Mouse (Mus musculus) intestine, embryonic 14.5 days (tissue): Measurements from ENCODE around the gene Gab2. TPM values are rescaled to one million over a fixed set of nuclear protein-coding genes. Genes with fewer than 3 reads are reported as not detected.

ENCODE experiments used
- ATAC-seq: fragments of 200-750 bp; cut with Nextera tagmentation; replicated peaks from 2 replicates; pipeline ENCODE4 v1.8.0; 2017; ENCODE audit warnings: low read depth, moderate number of reproducible peaks, moderate TSS enrichment, moderate library complexity; ENCODE audit not compliant: low FRiP score, low TSS enrichment
- DNase-seq: peaks from one replicate; pipeline ENCODE4 v3.0.0-alpha.2; 2018; ENCODE audit warnings: low spot score
- H3K27ac ChIP-seq: fragments of 300-500 bp; sonication (generic); 2 replicates; pipeline ENCODE4 v1.5.1; 2014; ENCODE audit warnings: low read depth, mild to moderate bottlenecking, control low read depth
- H3K27me3 ChIP-seq: fragments of 300-500 bp; sonication (generic); replicated peaks from 2 replicates; pipeline ENCODE4 v1.6.1; 2014; ENCODE audit warnings: low read length, control low read depth; ENCODE audit not compliant: control insufficient read depth, insufficient read depth
- H3K36me3 ChIP-seq: fragments of 300-500 bp; sonication (generic); 2 replicates; pipeline ENCODE4 v1.6.1; 2014; ENCODE audit warnings: low read length, control low read depth; ENCODE audit not compliant: control insufficient read depth, insufficient read depth
- H3K4me1 ChIP-seq: fragments of 300-500 bp; sonication (generic); replicated peaks from 2 replicates; pipeline ENCODE4 v1.6.1; 2014; ENCODE audit warnings: low read length, control low read depth, mixed read lengths; ENCODE audit not compliant: control insufficient read depth, insufficient read depth
- H3K4me2 ChIP-seq: fragments of 300-500 bp; sonication (generic); 2 replicates; pipeline ENCODE4 v1.6.1; 2014; ENCODE audit warnings: low read length
- H3K4me3 ChIP-seq: fragments of 300-500 bp; sonication (generic); 2 replicates; pipeline ENCODE4 v1.5.1; 2014; ENCODE audit warnings: low read depth, low read length, control low read depth, mixed read lengths
- H3K9ac ChIP-seq: fragments of 300-500 bp; sonication (generic); 2 replicates; pipeline ENCODE4 v1.6.1; 2014; ENCODE audit warnings: mild to moderate bottlenecking, low read length
- H3K9me3 ChIP-seq: fragments of 300-500 bp; sonication (generic); 2 replicates; pipeline ENCODE4 v1.6.1; 2016; ENCODE audit warnings: low read length, control low read depth; ENCODE audit not compliant: control insufficient read depth
- WGBS: fragments of 180-500 bp; shearing (Covaris S2); extraction: QIAGEN DNeasy Blood & Tissue Kit; methylation state at CpG from one replicate; pipeline ENCODE4 v1.1.7; 2014; 5-methylcytosine and 5-hydroxymethylcytosine counted together
- polyA plus RNA-seq: library from polyadenylated mRNA; unstranded; fragments of >200 nt; fragmentation: Nextera tagmentation; extraction: Ambion mirVana; gene quantifications from 2 replicates; pipeline ENCODE4 v1.2.1, GENCODE M21; 2014

The Gab2 gene
- polyA plus RNA-seq, 1 experiment from 2014 or later = 7.9 TPM

DNA sequence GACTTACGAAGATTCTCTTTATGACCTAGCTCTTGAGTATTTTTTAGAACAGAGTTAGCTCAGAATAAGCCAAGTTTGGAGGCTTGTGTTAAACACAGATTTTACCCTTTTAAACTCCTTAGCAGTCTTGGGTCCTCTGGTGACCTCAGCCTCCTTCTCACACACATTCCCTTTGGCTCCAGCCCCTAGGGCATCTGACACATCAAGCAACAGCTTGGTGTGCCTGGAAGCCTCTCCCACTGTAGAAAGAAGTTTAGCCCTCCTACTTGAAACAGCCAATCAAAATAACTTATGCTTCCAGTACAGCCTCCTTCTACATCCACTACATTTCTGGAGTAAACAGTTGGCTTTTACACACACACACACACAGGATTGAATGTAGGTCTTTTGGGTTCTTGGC, 2.8 kb downstream of the Gab2 start:
- WGBS = 94% methylated on average over 1 of the region's 1 CpGs
- Histone ChIP-seq H3K36me3 (no peaks in the 10 kb centered on the region), H3K4me1 (peaks cover 16% of the 10 kb centered on the region), H3K9ac (no peak overlapping the region), H3K27ac (no peak overlapping the region), H3K4me2 (no peak overlapping the region), H3K4me3 (no peak overlapping the region), H3K27me3 (no peaks in the 10 kb centered on the region), H3K9me3 (no peaks in the 10 kb centered on the region)
- no peak for DNase-seq
- ATAC-seq = no peak

DNA sequence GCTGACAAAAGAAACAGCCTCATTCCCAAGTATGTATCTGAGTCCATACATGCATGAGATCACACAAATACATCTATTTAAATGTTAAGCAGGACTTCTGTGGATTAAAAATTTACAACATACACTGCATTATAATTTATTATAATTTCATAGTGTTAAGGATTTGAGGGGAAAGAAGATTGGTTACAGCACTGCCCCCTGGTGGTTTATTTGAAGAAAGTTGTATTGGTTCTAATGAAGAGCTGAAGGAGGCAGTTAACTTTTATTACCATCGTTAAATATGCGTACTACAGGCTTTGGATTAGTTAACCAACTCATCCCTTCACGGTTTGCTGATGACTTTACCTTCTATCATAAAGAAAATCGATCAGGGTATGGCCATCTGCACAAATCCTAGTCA, 3.9 kb downstream of the Gab2 start:
- DNase-seq = no peak
- H3K9ac ChIP-seq = no peak overlapping the region
- H3K27ac ChIP-seq = no peak overlapping the region
- no peaks in the 10 kb centered on the region for H3K9me3 ChIP-seq
- no peaks in the 10 kb centered on the region for H3K27me3 ChIP-seq
- 11% methylated on average over 4 of the region's 4 CpGs for WGBS
- H3K4me1 ChIP-seq = peaks cover 14% of the 10 kb centered on the region
- no peak for ATAC-seq
- no peak overlapping the region for H3K4me3 ChIP-seq
- no peak overlapping the region for H3K4me2 ChIP-seq
- no peaks in the 10 kb centered on the region for H3K36me3 ChIP-seq

DNA sequence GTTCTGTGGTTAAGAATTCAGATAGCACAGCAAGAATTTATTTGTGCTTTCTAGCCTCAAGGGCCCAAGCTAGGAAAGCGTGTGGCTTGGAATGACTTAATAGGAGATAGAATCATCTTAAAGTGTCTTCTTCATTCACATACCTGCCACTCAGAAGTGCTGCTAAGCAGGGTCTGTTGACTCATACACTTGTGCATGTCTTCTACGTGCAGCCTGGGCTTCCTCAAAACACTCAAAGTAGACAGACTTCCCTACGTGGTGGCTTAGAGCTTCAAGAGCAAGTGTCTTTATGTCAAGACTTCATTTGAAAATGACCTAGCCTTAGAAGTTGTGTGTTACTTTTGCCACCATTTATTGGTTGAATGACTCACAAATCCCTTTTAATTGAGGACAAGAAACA, 12.9 kb downstream of the Gab2 start:
- no peaks in the 10 kb centered on the region for H3K4me1 ChIP-seq
- DNase-seq (no peak), ATAC-seq (no peak)
- no peaks in the 10 kb centered on the region for H3K36me3 ChIP-seq
- no peak overlapping the region for H3K4me2 ChIP-seq
- no peak overlapping the region for H3K9ac ChIP-seq
- no peak overlapping the region for H3K4me3 ChIP-seq
- no peaks in the 10 kb centered on the region for H3K9me3 ChIP-seq
- H3K27ac ChIP-seq = no peak overlapping the region
- 82% methylated on average over 3 of the region's 3 CpGs for WGBS
- H3K27me3 ChIP-seq = no peaks in the 10 kb centered on the region

DNA sequence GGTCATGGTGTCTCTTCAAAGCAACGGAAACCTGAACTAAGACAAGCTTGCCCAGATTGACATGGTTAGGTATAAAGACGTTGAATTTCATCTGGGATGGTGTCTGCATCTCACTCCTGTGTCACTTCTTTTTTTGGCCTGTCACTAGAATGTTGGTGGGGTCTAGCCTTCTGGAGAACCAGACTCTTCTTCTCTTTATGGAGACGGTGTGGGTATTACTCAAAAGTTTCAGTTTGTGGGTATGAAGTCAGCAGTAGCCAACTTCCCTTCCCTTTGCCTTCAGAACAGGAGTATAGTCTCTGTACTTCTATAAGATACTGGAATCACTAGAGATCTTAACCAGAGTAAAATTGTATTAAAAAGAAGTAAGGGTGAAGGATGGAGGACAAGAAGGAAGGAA, 26.7 kb downstream of the Gab2 start:
- no peaks in the 10 kb centered on the region for H3K9me3 ChIP-seq
- H3K4me3 ChIP-seq = no peak overlapping the region
- ATAC-seq = no peak
- H3K4me1 ChIP-seq = no peaks in the 10 kb centered on the region
- no peaks in the 10 kb centered on the region for H3K27me3 ChIP-seq
- H3K27ac ChIP-seq = no peak overlapping the region
- 86% methylated on average over 3 of the region's 3 CpGs for WGBS
- DNase-seq = no peak
- no peak overlapping the region for H3K4me2 ChIP-seq
- H3K36me3 ChIP-seq = no peaks in the 10 kb centered on the region
- H3K9ac ChIP-seq = no peak overlapping the region

DNA sequence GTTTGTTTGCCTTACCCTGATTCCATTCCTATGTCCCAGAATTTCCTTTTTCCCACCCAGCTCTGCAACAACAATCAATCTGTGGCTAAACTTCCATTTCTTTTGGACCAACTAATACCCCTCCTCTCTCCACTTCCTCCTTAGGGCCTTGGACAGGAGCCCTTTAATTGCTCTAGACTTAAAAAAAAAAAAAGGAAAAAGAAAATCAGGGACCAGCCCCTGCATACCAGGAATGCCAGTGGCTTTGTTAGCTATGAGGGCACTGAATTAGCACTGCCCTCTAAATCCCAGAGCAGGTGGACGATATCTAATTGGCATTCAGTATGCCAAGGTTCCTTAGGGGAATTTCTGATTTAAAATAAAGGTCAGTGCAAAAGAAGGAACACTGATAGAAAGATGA, 47.6 kb downstream of the Gab2 start:
- 63% methylated on average over 1 of the region's 1 CpGs for WGBS

DNA sequence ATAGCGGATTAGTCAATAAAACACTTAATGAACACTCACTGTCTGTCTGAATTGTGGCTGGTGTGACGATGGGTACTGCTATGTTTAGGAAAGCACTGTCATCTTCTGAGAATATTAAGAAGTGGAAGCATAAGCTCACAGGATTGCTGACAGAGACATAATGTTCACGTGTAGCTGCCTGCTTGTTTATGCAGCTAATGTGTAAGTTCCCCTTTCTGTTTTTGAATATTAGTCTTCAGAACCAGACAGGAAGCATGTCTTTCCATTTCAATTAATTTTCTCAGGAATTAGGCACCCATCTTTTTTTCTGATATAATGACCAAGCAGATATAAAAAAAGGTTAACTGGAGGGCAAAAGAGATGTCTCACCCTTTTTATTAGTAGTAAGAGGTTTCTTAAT, 55.1 kb downstream of the Gab2 start:
- Histone ChIP-seq H3K9me3 (peaks cover 6% of the 10 kb centered on the region; the same call in 1 of the 2 replicates), H3K4me1 (no peaks in the 10 kb centered on the region), H3K9ac (no peak overlapping the region), H3K4me3 (no peak overlapping the region), H3K27me3 (no peaks in the 10 kb centered on the region), H3K4me2 (no peak overlapping the region), H3K36me3 (no peaks in the 10 kb centered on the region), H3K27ac (no peak overlapping the region)
- DNase-seq (no peak), ATAC-seq (no peak)
- WGBS = 64% methylated on average over 3 of the region's 3 CpGs

More for the DNA sequence above, 47.6 kb downstream of the Gab2 start:
- DNase-seq = no peak
- H3K9me3 ChIP-seq = no peaks in the 10 kb centered on the region
- ATAC-seq = no peak
- no peaks in the 10 kb centered on the region for H3K36me3 ChIP-seq
- no peak overlapping the region for H3K4me3 ChIP-seq
- H3K9ac ChIP-seq = no peak overlapping the region
- no peak overlapping the region for H3K4me2 ChIP-seq
- no peak overlapping the region for H3K27ac ChIP-seq
- no peaks in the 10 kb centered on the region for H3K27me3 ChIP-seq
- H3K4me1 ChIP-seq = no peaks in the 10 kb centered on the region

DNA sequence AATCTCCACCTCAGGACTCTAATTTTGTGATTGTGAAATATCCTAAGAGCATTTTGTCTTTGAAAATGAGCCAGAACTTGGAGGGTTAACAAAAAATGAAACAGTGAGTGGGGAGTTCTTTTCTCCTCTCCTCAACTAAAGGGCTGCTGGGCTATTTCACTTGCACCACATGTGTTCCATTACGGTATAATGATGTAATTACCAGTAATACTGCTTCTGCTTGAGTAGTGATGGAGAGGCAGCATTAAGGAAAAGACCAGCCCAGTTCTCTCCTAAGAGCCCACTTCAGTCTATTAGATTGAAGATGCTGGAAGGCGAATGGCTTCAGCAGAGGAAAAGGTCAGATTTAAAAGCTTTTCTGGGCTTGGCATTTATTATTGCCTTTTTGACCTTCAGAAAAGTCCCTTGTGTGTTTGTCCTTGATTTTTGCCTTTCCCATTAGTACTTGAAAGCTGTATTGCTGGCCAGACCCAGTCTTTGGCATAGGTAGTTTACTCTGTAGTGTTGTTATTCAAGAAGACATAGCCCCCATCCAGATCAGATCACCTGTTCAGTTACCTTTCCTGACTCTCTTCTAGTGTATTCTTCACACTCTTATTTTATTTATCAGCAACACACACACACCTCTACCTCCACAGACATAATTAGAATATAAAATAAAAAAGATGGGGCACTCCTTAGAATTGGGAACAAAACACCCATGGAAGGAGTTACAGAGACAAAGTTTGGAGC, 69.9 kb downstream of the Gab2 start:
- H3K27ac ChIP-seq = no peak overlapping the region
- H3K9me3 ChIP-seq = no peaks in the 10 kb centered on the region
- H3K27me3 ChIP-seq = no peaks in the 10 kb centered on the region
- DNase-seq (no peak), ATAC-seq (no peak)
- H3K4me3 ChIP-seq = no peak overlapping the region
- no peaks in the 10 kb centered on the region for H3K36me3 ChIP-seq
- no peak overlapping the region for H3K4me2 ChIP-seq
- 54% methylated on average over 2 of the region's 2 CpGs for WGBS
- peaks cover 10% of the 10 kb centered on the region for H3K4me1 ChIP-seq
- no peak overlapping the region for H3K9ac ChIP-seq

DNA sequence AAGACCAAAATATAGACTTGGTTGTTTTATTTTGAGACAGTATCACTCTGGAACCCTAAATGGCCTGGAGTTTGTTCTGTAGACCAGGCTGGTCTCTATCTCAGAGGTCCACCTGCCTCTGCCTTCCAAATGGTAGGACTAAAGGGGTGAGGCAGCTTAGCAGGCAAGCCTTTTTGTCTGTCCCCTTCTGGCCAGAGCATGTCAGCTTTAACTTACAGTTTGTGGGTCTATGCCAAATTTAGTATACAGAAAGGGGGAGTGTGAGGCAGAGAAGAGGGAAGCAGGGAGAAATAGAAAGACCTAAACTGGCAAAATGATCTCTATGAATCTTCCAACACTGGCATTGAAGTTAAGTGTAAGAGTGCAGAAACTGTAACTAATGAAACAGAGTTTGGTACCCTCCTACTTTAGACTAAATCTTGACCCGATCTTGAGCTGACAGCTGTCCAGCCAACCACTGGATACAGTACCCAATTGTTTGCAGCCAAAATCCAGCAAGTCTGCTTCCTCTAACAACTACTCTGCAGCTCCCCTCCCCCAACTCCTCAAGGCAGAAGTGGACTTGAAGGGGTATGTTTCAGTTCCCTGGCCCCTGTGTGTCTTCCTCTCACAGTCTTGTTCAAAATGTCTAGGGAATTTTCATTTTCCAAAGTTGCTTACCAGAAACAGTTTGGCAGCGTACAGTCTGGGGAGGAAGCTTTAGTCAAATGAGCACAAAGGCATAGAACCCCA, 73.5 kb downstream of the Gab2 start:
- ATAC-seq (no peak), DNase-seq (no peak)
- no peak overlapping the region for H3K4me3 ChIP-seq
- 77% methylated on average over 2 of the region's 2 CpGs for WGBS
- H3K27me3 ChIP-seq = no peaks in the 10 kb centered on the region
- H3K9me3 ChIP-seq = no peaks in the 10 kb centered on the region
- no peak overlapping the region for H3K4me2 ChIP-seq
- H3K27ac ChIP-seq = no peak overlapping the region
- peaks cover 23% of the 10 kb centered on the region for H3K4me1 ChIP-seq
- H3K9ac ChIP-seq = no peak overlapping the region
- no peaks in the 10 kb centered on the region for H3K36me3 ChIP-seq

DNA sequence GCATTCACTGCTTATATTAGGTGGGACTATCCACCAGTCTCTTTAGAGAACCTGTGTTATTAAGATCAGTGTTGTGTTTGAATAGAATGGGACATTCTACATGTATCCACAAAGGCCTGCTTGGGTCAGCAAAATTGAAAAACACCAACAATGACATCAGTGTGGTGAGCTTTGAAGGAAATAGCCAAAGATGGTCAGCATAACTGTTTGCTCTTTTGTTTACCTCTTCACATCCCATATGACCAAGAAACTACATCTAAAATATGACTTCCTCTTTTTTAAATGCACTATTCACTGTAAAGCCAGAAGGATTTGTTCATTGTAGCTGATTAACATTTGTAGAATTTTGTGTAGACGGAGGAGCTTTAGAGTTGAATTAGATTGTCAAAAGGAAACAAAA, 82.9 kb downstream of the Gab2 start:
- Histone ChIP-seq H3K4me3 (no peak overlapping the region), H3K27me3 (no peaks in the 10 kb centered on the region), H3K9ac (no peak overlapping the region), H3K36me3 (no peaks in the 10 kb centered on the region), H3K27ac (no peak overlapping the region), H3K4me2 (no peak overlapping the region), H3K4me1 (no peaks in the 10 kb centered on the region), H3K9me3 (no peaks in the 10 kb centered on the region)
- no peak for ATAC-seq
- no peak for DNase-seq
- WGBS = 74% methylated on average over 1 of the region's 1 CpGs
